Mouse (Mus musculus): ENCODE measurements around the gene Lamc1.

DNA sequence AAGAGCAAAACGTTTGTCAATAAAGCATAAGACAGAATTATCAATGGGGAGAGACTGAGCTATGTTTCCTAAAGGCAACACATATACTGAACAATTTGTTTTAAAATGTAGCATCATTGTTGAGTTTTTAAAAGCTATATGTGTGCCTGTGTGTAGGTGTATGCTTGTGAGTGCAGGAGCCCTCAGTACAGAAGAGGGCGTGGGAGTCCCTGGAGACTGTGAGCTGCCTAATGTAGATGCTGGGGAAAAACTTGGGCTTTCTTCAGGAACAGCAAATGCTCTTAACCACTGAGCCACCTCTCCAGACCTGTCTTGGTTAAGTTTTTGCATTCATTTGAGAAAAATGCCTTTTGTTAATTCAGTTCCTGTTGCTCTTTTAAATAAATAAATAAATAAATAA, 122.4 kb downstream of the Lamc1 start:
- TF ChIP-seq POLR2A (IDR thresholded peaks at IDR 0.05; ENCODE audit: control insufficient read depth, extremely low read depth, insufficient read depth, low read length, poor library complexity) (no peak), CTCF (IDR thresholded peaks at IDR 0.05; ENCODE audit: borderline replicate concordance, control insufficient read depth, extremely low read depth, insufficient read depth, low read length, poor library complexity) (no peak)

Measured in thymus, adult 2 months (tissue).